Mouse (Mus musculus): ENCODE measurements around the gene Kcnj12. TPM values are rescaled to one million over a fixed set of nuclear protein-coding genes. Genes with fewer than 3 reads are reported as not detected.
A peak's percentile ranks its signal among the peaks of the same experiment; 100 is the strongest.

Kcnj12 gene
- polyA plus RNA-seq, 1 experiment from 2014 or later, result 0.61 TPM

GRCm38 (mm10) chr11:61091642-61092262, 69.4 kb downstream of the Kcnj12 start:
- Histone ChIP-seq H3K27ac (ENCODE audit: low read length) (no peak overlapping the region), H3K27me3 (replicated peaks; ENCODE audit: insufficient read depth, low read length) (no peaks in the 10 kb centered on the region), H3K9me3 (ENCODE audit: low read length) (no peaks in the 10 kb centered on the region), H3K36me3 (ENCODE audit: insufficient read depth, low read length) (no peaks in the 10 kb centered on the region), H3K4me3 (ENCODE audit: low read depth, low read length) (no peak overlapping the region), H3K4me2 (replicated peaks; ENCODE audit: low read depth, low read length) (no peak overlapping the region), H3K9ac (replicated peaks; ENCODE audit: low read depth) (no peak overlapping the region), H3K4me1 (ENCODE audit: insufficient read depth, low read depth, low read length) (no peaks in the 10 kb centered on the region)
- TF ChIP-seq CTCF (IDR thresholded peaks at IDR 0.05) (peak; percentile 87), EP300 (IDR thresholded peaks at IDR 0.05) (no peak)
- DNase-seq (ENCODE audit: low spot score) (peak; percentile 80), ATAC-seq (0 out of 2 replicates have a peak, but pooled peaks have one; percentile 37)
- 21% methylated on average over 7 of the region's 7 CpGs for WGBS

GRCm38 (mm10) chr11:61098046-61098445, 75.7 kb downstream of the Kcnj12 start:
- ATAC-seq, result no peak
- H3K4me1 ChIP-seq (ENCODE audit: insufficient read depth, low read depth, low read length), result no peaks in the 10 kb centered on the region
- no peak for TF ChIP-seq CTCF (IDR thresholded peaks at IDR 0.05)
- TF ChIP-seq EP300 (IDR thresholded peaks at IDR 0.05), result no peak

GRCm38 (mm10) chr11:61102397-61103339, 80.3 kb downstream of the Kcnj12 start:
- H3K9me3 ChIP-seq (ENCODE audit: low read length), result no peaks in the 10 kb centered on the region
- H3K36me3 ChIP-seq (ENCODE audit: insufficient read depth, low read length), result no peaks in the 10 kb centered on the region
- no peaks in the 10 kb centered on the region for H3K27me3 ChIP-seq (replicated peaks; ENCODE audit: insufficient read depth, low read length)
- 68% methylated on average over 12 of the region's 13 CpGs for WGBS
- ATAC-seq (no peak), DNase-seq (ENCODE audit: low spot score) (peak; percentile 25)
- TF ChIP-seq CTCF (IDR thresholded peaks at IDR 0.05) (no peak), EP300 (IDR thresholded peaks at IDR 0.05) (no peak)
- H3K4me1 ChIP-seq (ENCODE audit: insufficient read depth, low read depth, low read length), result no peaks in the 10 kb centered on the region
- H3K27ac ChIP-seq (ENCODE audit: low read length), result no peak overlapping the region
- no peak overlapping the region for H3K4me3 ChIP-seq (ENCODE audit: low read depth, low read length)
- H3K4me2 ChIP-seq (replicated peaks; ENCODE audit: low read depth, low read length), result no peak overlapping the region
- H3K9ac ChIP-seq (replicated peaks; ENCODE audit: low read depth), result no peak overlapping the region

More at GRCm38 (mm10) chr11:61098046-61098445, 75.7 kb downstream of the Kcnj12 start:
- H3K27ac ChIP-seq (ENCODE audit: low read length), result no peak overlapping the region
- no peaks in the 10 kb centered on the region for H3K36me3 ChIP-seq (ENCODE audit: insufficient read depth, low read length)
- no peak for DNase-seq (ENCODE audit: low spot score)
- no peaks in the 10 kb centered on the region for H3K9me3 ChIP-seq (ENCODE audit: low read length)
- no peak overlapping the region for H3K9ac ChIP-seq (replicated peaks; ENCODE audit: low read depth)
- 63% methylated on average over 1 of the region's 1 CpGs for WGBS
- H3K4me2 ChIP-seq (replicated peaks; ENCODE audit: low read depth, low read length), result no peak overlapping the region
- no peaks in the 10 kb centered on the region for H3K27me3 ChIP-seq (replicated peaks; ENCODE audit: insufficient read depth, low read length)
- H3K4me3 ChIP-seq (ENCODE audit: low read depth, low read length), result no peak overlapping the region

GRCm38 (mm10) chr11:61104241-61104901, 82.0 kb downstream of the Kcnj12 start:
- ATAC-seq (peak; percentile 91), DNase-seq (ENCODE audit: low spot score) (peak; percentile 93)
- Histone ChIP-seq H3K27ac (ENCODE audit: low read length) (no peak overlapping the region), H3K9ac (replicated peaks; ENCODE audit: low read depth) (no peak overlapping the region), H3K4me2 (replicated peaks; ENCODE audit: low read depth, low read length) (no peak overlapping the region), H3K4me1 (ENCODE audit: insufficient read depth, low read depth, low read length) (no peaks in the 10 kb centered on the region), H3K36me3 (ENCODE audit: insufficient read depth, low read length) (no peaks in the 10 kb centered on the region), H3K9me3 (ENCODE audit: low read length) (no peaks in the 10 kb centered on the region), H3K27me3 (replicated peaks; ENCODE audit: insufficient read depth, low read length) (no peaks in the 10 kb centered on the region), H3K4me3 (ENCODE audit: low read depth, low read length) (no peak overlapping the region)
- 21% methylated on average over 20 of the region's 20 CpGs for WGBS
- TF ChIP-seq CTCF (IDR thresholded peaks at IDR 0.05) (peak; percentile 100), EP300 (IDR thresholded peaks at IDR 0.05) (no peak)

- Histone ChIP-seq H3K4me3 (ENCODE audit: low read depth, low read length) (no peak overlapping the region), H3K9ac (replicated peaks; ENCODE audit: low read depth) (no peak overlapping the region), H3K36me3 (ENCODE audit: insufficient read depth, low read length) (no peaks in the 10 kb centered on the region), H3K4me2 (replicated peaks; ENCODE audit: low read depth, low read length) (no peak overlapping the region), H3K9me3 (ENCODE audit: low read length) (no peaks in the 10 kb centered on the region), H3K4me1 (ENCODE audit: insufficient read depth, low read depth, low read length) (no peaks in the 10 kb centered on the region), H3K27ac (ENCODE audit: low read length) (no peak overlapping the region), H3K27me3 (replicated peaks; ENCODE audit: insufficient read depth, low read length) (no peaks in the 10 kb centered on the region)
- DNase-seq (ENCODE audit: low spot score), result no peak
- WGBS, result 76% methylated on average over 12 of the region's 12 CpGs
- no peak for ATAC-seq
- TF ChIP-seq EP300 (IDR thresholded peaks at IDR 0.05) (no peak), CTCF (IDR thresholded peaks at IDR 0.05) (no peak)
Measured at GRCm38 (mm10) chr11:61108911-61109361, 86.6 kb downstream of the Kcnj12 start.

- WGBS, result 70% methylated on average over 6 of the region's 6 CpGs
- Histone ChIP-seq H3K4me1 (ENCODE audit: insufficient read depth, low read depth, low read length) (no peaks in the 10 kb centered on the region), H3K9ac (replicated peaks; ENCODE audit: low read depth) (no peak overlapping the region), H3K9me3 (ENCODE audit: low read length) (no peaks in the 10 kb centered on the region), H3K27me3 (replicated peaks; ENCODE audit: insufficient read depth, low read length) (no peaks in the 10 kb centered on the region), H3K27ac (ENCODE audit: low read length) (no peak overlapping the region), H3K4me2 (replicated peaks; ENCODE audit: low read depth, low read length) (no peak overlapping the region), H3K36me3 (ENCODE audit: insufficient read depth, low read length) (no peaks in the 10 kb centered on the region), H3K4me3 (ENCODE audit: low read depth, low read length) (no peak overlapping the region)
- DNase-seq (ENCODE audit: low spot score), result no peak
- TF ChIP-seq EP300 (IDR thresholded peaks at IDR 0.05) (no peak), CTCF (IDR thresholded peaks at IDR 0.05) (no peak)
- ATAC-seq, result no peak
Measured at GRCm38 (mm10) chr11:61109707-61110106, 87.3 kb downstream of the Kcnj12 start.
